Mouse (Mus musculus): ENCODE data around the gene Bdh2. TPM values are rescaled to one million over a fixed set of nuclear protein-coding genes. Genes with fewer than 3 reads are reported as not detected.

Bdh2 gene
- total and polyA plus RNA-seq, 3 experiments = 0.22 to 0.23 TPM; not detected in 1

DNA sequence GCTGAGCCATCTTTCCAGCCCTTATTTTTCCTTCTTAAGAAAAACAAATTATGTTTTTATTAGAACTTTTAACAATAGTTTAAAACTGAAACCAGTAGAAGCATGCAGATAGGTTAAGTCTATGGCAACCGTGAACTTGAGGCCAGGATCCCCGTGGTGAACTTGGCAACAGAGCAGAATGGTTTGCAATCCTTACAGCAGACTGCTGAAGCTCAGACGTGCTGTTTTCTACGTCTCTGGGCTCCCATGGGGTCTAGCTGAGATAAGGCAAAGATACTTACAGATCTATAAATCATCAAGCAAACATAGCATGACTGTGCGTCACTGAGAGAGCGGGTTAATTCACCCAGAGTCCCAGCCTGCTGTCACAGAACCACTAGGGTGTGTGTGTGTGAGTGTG lies 19.1 kb downstream of the Bdh2 start:
- Histone ChIP-seq H3K9ac (ENCODE audit: control insufficient read depth, low read depth, low read length, poor library complexity, severe bottlenecking) (no peak overlapping the region), H3K4me3 (ENCODE audit: control insufficient read depth in 1 of 2, insufficient read depth in 1 of 2, low read depth in 2 of 2, low read length in 2 of 2) (peak overlapping the region; percentile 15 to 37; a peak in 1 of 4 replicates), H3K27ac (ENCODE audit: control insufficient read depth, low read depth, low read length) (no peak overlapping the region), H3K79me2 (ENCODE audit: control insufficient read depth, insufficient read depth, low read length, poor library complexity) (no peaks in the 10 kb centered on the region), H3K27me3 (ENCODE audit: control insufficient read depth in 1 of 2, insufficient read depth in 2 of 2, low read length in 2 of 2) (no peaks in the 10 kb centered on the region; a peak in 1 of 4 replicates), H3K36me3 (ENCODE audit: control insufficient read depth in 1 of 2, insufficient read depth in 2 of 2, low read length in 2 of 2) (peaks cover 0 to 5% of the 10 kb centered on the region in 2 experiments; a peak in 2 of 4 replicates), H3K9me3 (replicated peaks; ENCODE audit: insufficient read depth, low read length) (no peaks in the 10 kb centered on the region), H3K4me1 (ENCODE audit: control insufficient read depth in 1 of 2, insufficient read depth in 2 of 2, low read length in 2 of 2) (peaks cover 0 to 16% of the 10 kb centered on the region in 2 experiments; a peak in 3 of 4 replicates)
- TF ChIP-seq GATA1 (IDR thresholded peaks at IDR 0.05; ENCODE audit: low read depth, low read length) (peak; percentile 23; the same call in 1 of the 2 replicates), MEF2A (IDR thresholded peaks at IDR 0.05; ENCODE audit: extremely low read depth, insufficient replicate concordance, low read depth, low read length, poor library complexity, severe bottlenecking) (no peak), ETS1 (IDR thresholded peaks at IDR 0.05; ENCODE audit: low read depth, low read length) (no peak), UBTF (IDR thresholded peaks at IDR 0.05; ENCODE audit: borderline replicate concordance, insufficient read depth, low read depth, low read length) (no peak)
- peak; percentile 63 for DNase-seq (ENCODE audit: low read depth, low spot score)

DNA sequence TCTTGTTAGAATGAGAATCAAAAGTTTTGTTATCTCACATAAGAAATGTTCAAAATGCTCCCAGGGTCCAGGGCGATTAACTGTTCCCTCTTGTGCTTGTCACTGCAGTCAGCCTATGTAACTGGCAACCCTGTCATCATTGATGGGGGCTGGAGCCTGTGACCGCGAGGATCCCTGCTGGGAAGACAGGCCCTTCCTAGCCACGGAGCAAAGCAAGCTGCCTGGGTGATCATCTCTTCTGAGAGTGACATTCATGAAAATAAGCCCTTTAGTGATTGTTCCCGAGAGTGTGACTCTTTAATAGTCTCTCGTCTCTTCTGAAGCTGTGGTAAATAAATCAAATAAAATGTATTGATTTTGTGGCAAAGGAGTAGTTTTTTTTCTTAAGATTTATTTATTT lies 23.0 kb downstream of the Bdh2 start:
- no peak overlapping the region for H3K27ac ChIP-seq (ENCODE audit: control insufficient read depth, low read depth, low read length)
- no peak overlapping the region for H3K9ac ChIP-seq (ENCODE audit: control insufficient read depth, low read depth, low read length, poor library complexity, severe bottlenecking)
- TF ChIP-seq E2F4 (IDR thresholded peaks at IDR 0.05; ENCODE audit: borderline replicate concordance, low read depth, low read length) (no peak), TAL1 (IDR thresholded peaks at IDR 0.05; ENCODE audit: low read length) (no peak), MAX (IDR thresholded peaks at IDR 0.05; ENCODE audit: low read length) (no peak), NELFE (IDR thresholded peaks at IDR 0.05; ENCODE audit: low read depth, low read length) (no peak), EP300 (IDR thresholded peaks at IDR 0.05; ENCODE audit: low read depth in 1 of 2, low read length in 2 of 2) (no peak), ZKSCAN1 (IDR thresholded peaks at IDR 0.05; ENCODE audit: low read depth, low read length) (no peak), MXI1 (IDR thresholded peaks at IDR 0.05; ENCODE audit: low read depth, low read length) (no peak), CTCF (IDR thresholded peaks at IDR 0.05 in 2 of 3, conservative IDR thresholded peaks at IDR 0.05 in 1 of 3; ENCODE audit: control insufficient read depth in 1 of 3, insufficient read depth in 1 of 3, low read depth in 2 of 3, low read length in 3 of 3, poor library complexity in 1 of 3, severe bottlenecking in 1 of 3) (no peak), ELF1 (IDR thresholded peaks at IDR 0.05; ENCODE audit: low read depth, low read length) (no peak), ZMIZ1 (IDR thresholded peaks at IDR 0.05; ENCODE audit: low read depth, low read length) (no peak), POLR2A (IDR thresholded peaks at IDR 0.05; ENCODE audit: control insufficient read depth in 1 of 2, insufficient read depth in 1 of 2, low read depth in 1 of 2, low read length in 2 of 2, poor library complexity in 1 of 2) (no peak), ZC3H11A (IDR thresholded peaks at IDR 0.05; ENCODE audit: low read depth, low read length) (no peak), RCOR1 (IDR thresholded peaks at IDR 0.05; ENCODE audit: low read depth, low read length) (no peak), MAFK (IDR thresholded peaks at IDR 0.05; ENCODE audit: borderline replicate concordance, low read depth, low read length) (no peak), GATA1 (IDR thresholded peaks at IDR 0.05; ENCODE audit: low read depth, low read length) (no peak), USF1 (IDR thresholded peaks at IDR 0.05; ENCODE audit: low read depth, low read length) (no peak)
- no peak overlapping the region for H3K4me3 ChIP-seq (ENCODE audit: control insufficient read depth in 1 of 2, insufficient read depth in 1 of 2, low read depth in 2 of 2, low read length in 2 of 2)
- H3K9me3 ChIP-seq (replicated peaks; ENCODE audit: insufficient read depth, low read length) = no peaks in the 10 kb centered on the region
- peaks cover 0 to 18% of the 10 kb centered on the region in 2 experiments; a peak in 3 of 4 replicates for H3K4me1 ChIP-seq (ENCODE audit: control insufficient read depth in 1 of 2, insufficient read depth in 2 of 2, low read length in 2 of 2)
- peaks cover 0 to 9% of the 10 kb centered on the region in 2 experiments; a peak in 2 of 4 replicates for H3K36me3 ChIP-seq (ENCODE audit: control insufficient read depth in 1 of 2, insufficient read depth in 2 of 2, low read length in 2 of 2)
- no peak for DNase-seq (ENCODE audit: low read depth, low spot score)
- no peaks in the 10 kb centered on the region for H3K79me2 ChIP-seq (ENCODE audit: control insufficient read depth, insufficient read depth, low read length, poor library complexity)
- no peaks in the 10 kb centered on the region; a peak in 2 of 4 replicates for H3K27me3 ChIP-seq (ENCODE audit: control insufficient read depth in 1 of 2, insufficient read depth in 2 of 2, low read length in 2 of 2)
